Mouse (Mus musculus): ENCODE measurements around the gene Eefsec.

DNA sequence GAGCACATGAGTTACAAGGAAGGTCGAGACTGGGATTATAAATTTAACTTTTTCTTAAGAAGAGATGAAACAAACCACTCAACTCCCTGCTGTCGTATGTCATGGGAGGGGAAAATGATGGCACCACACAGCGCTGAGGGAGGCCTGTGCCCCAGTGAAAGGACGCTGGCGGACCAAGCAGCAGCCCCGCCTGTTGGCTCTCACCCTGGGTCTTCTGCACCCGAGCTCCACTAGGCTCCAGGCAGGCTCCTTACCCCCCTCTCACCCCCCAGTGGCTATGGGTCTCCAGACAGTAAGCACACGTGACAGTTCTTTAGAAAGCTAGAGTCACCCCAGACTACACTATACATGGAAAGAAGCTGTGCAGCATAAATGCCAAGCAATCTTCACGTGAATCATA, 132.4 kb downstream of the Eefsec start:
- TF ChIP-seq CTCF (IDR thresholded peaks at IDR 0.05; ENCODE audit: low read depth, low read length) (no peak), POLR2A (IDR thresholded peaks at IDR 0.05; ENCODE audit: borderline replicate concordance, low read depth, low read length) (no peak)

Measured in bone marrow macrophage, adult 2 months (primary cell).